Mouse (Mus musculus): Measurements from ENCODE around the gene Zdhhc5. TPM values are rescaled to one million over a fixed set of nuclear protein-coding genes. Genes with fewer than 3 reads are reported as not detected.

Zdhhc5 gene
- total and polyA plus RNA-seq, 3 experiments: 25.4 to 45.5 (median 37.7) TPM

- Histone ChIP-seq H3K4me3 (replicated peaks in 1 of 3; ENCODE audit: low read depth in 2 of 3, low read length in 2 of 3, poor library complexity in 1 of 3) (no peak overlapping the region), H3K9ac (ENCODE audit: insufficient read depth, low read depth) (no peak overlapping the region), H3K4me2 (ENCODE audit: insufficient read depth, low read depth, poor library complexity, severe bottlenecking) (no peak overlapping the region), H3K27ac (ENCODE audit: insufficient read depth, low read depth) (no peak overlapping the region), H3K9me3 (replicated peaks; ENCODE audit: low read length) (peaks cover 2% of the 10 kb centered on the region), H3K4me1 (ENCODE audit: control insufficient read depth in 1 of 2, insufficient read depth in 2 of 2) (peaks cover 3 to 5% of the 10 kb centered on the region in 2 experiments; a peak in 1 of 4 replicates), H3K27me3 (replicated peaks) (no peaks in the 10 kb centered on the region), H3K36me3 (replicated peaks in 1 of 2; ENCODE audit: control insufficient read depth in 1 of 2, insufficient read depth in 1 of 2, low read length in 1 of 2) (peaks cover 0 to 4% of the 10 kb centered on the region in 2 experiments), H3K79me2 (replicated peaks; ENCODE audit: control insufficient read depth, extremely low read depth, insufficient read depth, poor library complexity, severe bottlenecking) (no peaks in the 10 kb centered on the region)
- in situ Hi-C loops (cut with MboI; ENCODE audit: low pct_ligation_motif_present, low pct_unique_long_range_greater_than_20kb, low sequenced_read_pairs): loop anchor here (25.0 kb wide), 1 partner anchor 201 kb away; no protein-coding TSS in a partner anchor
- dilution Hi-C loops (cut with MboI; ENCODE audit: extremely low pct_ligation_motif_present, extremely low pct_unique_long_range_greater_than_20kb, low sequenced_read_pairs): no loop called here
- TF ChIP-seq NRF1 (IDR thresholded peaks at IDR 0.05; ENCODE audit: low read depth, low read length) (no peak), KAT2A (IDR thresholded peaks at IDR 0.05; ENCODE audit: insufficient replicate concordance, low read length) (no peak), SIN3A (IDR thresholded peaks at IDR 0.05; ENCODE audit: low read length) (no peak), RAD21 (IDR thresholded peaks at IDR 0.05; ENCODE audit: low read depth, low read length) (peak; percentile 71), CTCF (conservative IDR thresholded peaks at IDR 0.05 in 1 of 2, IDR thresholded peaks at IDR 0.05 in 1 of 2; ENCODE audit: low read depth in 2 of 2, low read length in 2 of 2) (peak; percentile 31 to 69; a peak in 3 of 4 replicates), MXI1 (IDR thresholded peaks at IDR 0.05; ENCODE audit: low read depth, low read length) (no peak), ZKSCAN1 (IDR thresholded peaks at IDR 0.05; ENCODE audit: borderline replicate concordance, low read depth, low read length) (no peak), EP300 (IDR thresholded peaks at IDR 0.05; ENCODE audit: low read length) (no peak), ZMIZ1 (IDR thresholded peaks at IDR 0.05; ENCODE audit: low read depth, low read length) (no peak), BHLHE40 (IDR thresholded peaks at IDR 0.05; ENCODE audit: low read depth, low read length) (no peak), USF2 (conservative IDR thresholded peaks at IDR 0.05; ENCODE audit: low read depth, low read length) (no peak), POLR2A (IDR thresholded peaks at IDR 0.05; ENCODE audit: low read depth, low read length) (no peak), JUN (IDR thresholded peaks at IDR 0.05; ENCODE audit: insufficient read depth, low read depth, low read length) (no peak), TBP (conservative IDR thresholded peaks at IDR 0.05; ENCODE audit: low read depth, low read length) (no peak), ZC3H11A (IDR thresholded peaks at IDR 0.05; ENCODE audit: low read depth, low read length) (peak; percentile 17; the same call in 1 of the 2 replicates), ETS1 (conservative IDR thresholded peaks at IDR 0.05; ENCODE audit: low read depth, low read length) (no peak), CHD2 (IDR thresholded peaks at IDR 0.05; ENCODE audit: low read length) (no peak), SMC3 (IDR thresholded peaks at IDR 0.05; ENCODE audit: low read depth, low read length) (peak; percentile 64), MEF2A (IDR thresholded peaks at IDR 0.05; ENCODE audit: borderline replicate concordance, low read depth, low read length) (no peak), ELF1 (IDR thresholded peaks at IDR 0.05; ENCODE audit: low read depth, low read length) (no peak), IRF4 (IDR thresholded peaks at IDR 0.05; ENCODE audit: low read depth, low read length) (no peak), NELFE (IDR thresholded peaks at IDR 0.05; ENCODE audit: low read depth, low read length) (no peak), JUND (conservative IDR thresholded peaks at IDR 0.05; ENCODE audit: low read depth, low read length) (no peak), GABPA (IDR thresholded peaks at IDR 0.05; ENCODE audit: insufficient replicate concordance, low read depth, low read length) (no peak), USF1 (IDR thresholded peaks at IDR 0.05; ENCODE audit: low read depth, low read length) (no peak), MAX (IDR thresholded peaks at IDR 0.05; ENCODE audit: low read length) (no peak), POLR2AphosphoS2 (IDR thresholded peaks at IDR 0.05; ENCODE audit: low read depth, low read length) (no peak), RCOR1 (conservative IDR thresholded peaks at IDR 0.05; ENCODE audit: low read depth, low read length) (no peak), MYC (IDR thresholded peaks at IDR 0.05; ENCODE audit: low read depth, low read length) (no peak)
- DNase-seq (ENCODE audit: extremely low read depth): peak; percentile 69
Observed at GRCm38 (mm10) chr2:84662866-84663265, 52.1 kb downstream of the Zdhhc5 start.

Measured in CH12.LX (cell line).